Mouse (Mus musculus): Measurements from ENCODE around the gene Ccdc32.
"Not testable (repeated sequence)": the region's sequence is repeated elsewhere in the genome, so short reads cannot be mapped to it uniquely, and the experiment has no call there.

The Ccdc32 gene

GRCm38 (mm10) chr2:119028941-119029551 is at the start of gene Ccdc32:
Gene Ccdc32, minus strand, starts transcription at chr2:119029393.
- in situ Hi-C loops (cut with MboI, MseI) = no loop called here

GRCm38 (mm10) chr2:119072397-119072796 is 43.2 kb upstream of the Ccdc32 start:
- in situ Hi-C loops (cut with MboI, MseI) = no loop called here

GRCm38 (mm10) chr2:119060139-119060538 is 30.9 kb upstream of the Ccdc32 start:
- in situ Hi-C loops (cut with MboI, MseI) = no loop called here

GRCm38 (mm10) chr2:119050132-119050650 is 21.0 kb upstream of the Ccdc32 start:
- in situ Hi-C loops (cut with MboI, MseI) = no loop called here

GRCm38 (mm10) chr2:119047849-119048248 is 18.7 kb upstream of the Ccdc32 start:
- in situ Hi-C loops (cut with MboI, MseI) = no loop called here

- in situ Hi-C loops (cut with MboI, MseI) = no loop called here
These were observed 17.7 kb upstream of the Ccdc32 start, which contains the start of gene Knl1 for GRCm38 (mm10) chr2:119046649-119047611. Gene Knl1, plus strand, starts transcription at chr2:119047119.

- in situ Hi-C loops (cut with MboI, MseI) = no loop called here
These were observed 16.0 kb upstream of the Ccdc32 start for GRCm38 (mm10) chr2:119045163-119045562.

GRCm38 (mm10) chr2:119040882-119041281 is 11.7 kb upstream of the Ccdc32 start:
- in situ Hi-C loops (cut with MboI, MseI) = no loop called here

GRCm38 (mm10) chr2:119035397-119035745 is 6.2 kb upstream of the Ccdc32 start:
- in situ Hi-C loops (cut with MboI, MseI) = no loop called here

GRCm38 (mm10) chr2:119034656-119035396 is 5.6 kb upstream of the Ccdc32 start, which contains the start of gene Rpusd2:
Gene Rpusd2, plus strand, starts transcription at chr2:119034790.
- in situ Hi-C loops (cut with MboI, MseI) = no loop called here

- in situ Hi-C loops (cut with MboI, MseI) = no loop called here
These were observed 3.0 kb upstream of the Ccdc32 start for GRCm38 (mm10) chr2:119032191-119032590.

- in situ Hi-C loops (cut with MboI, MseI) = no loop called here
These were observed 2.2 kb downstream of the Ccdc32 start for GRCm38 (mm10) chr2:119026951-119027350.

GRCm38 (mm10) chr2:119025239-119025616 is 4.0 kb downstream of the Ccdc32 start:
- in situ Hi-C loops (cut with MboI, MseI) = no loop called here

GRCm38 (mm10) chr2:119024536-119025238 is 4.5 kb downstream of the Ccdc32 start:
- in situ Hi-C loops (cut with MboI, MseI) = no loop called here

GRCm38 (mm10) chr2:119023154-119023660 is 6.0 kb downstream of the Ccdc32 start:
- in situ Hi-C loops (cut with MboI, MseI) = no loop called here

- in situ Hi-C loops (cut with MboI, MseI) = no loop called here
These were observed 9.7 kb downstream of the Ccdc32 start for GRCm38 (mm10) chr2:119019538-119019937.

- in situ Hi-C loops (cut with MboI, MseI) = no loop called here
These were observed 10.1 kb downstream of the Ccdc32 start for GRCm38 (mm10) chr2:119019131-119019530.

- in situ Hi-C loops (cut with MboI, MseI) = no loop called here
These were observed 10.6 kb downstream of the Ccdc32 start for GRCm38 (mm10) chr2:119018391-119019122.

GRCm38 (mm10) chr2:119017647-119018046 is 11.5 kb downstream of the Ccdc32 start:
- in situ Hi-C loops (cut with MboI, MseI) = no loop called here

GRCm38 (mm10) chr2:119016312-119016711 is 12.9 kb downstream of the Ccdc32 start:
- in situ Hi-C loops (cut with MboI, MseI) = not testable (repeated sequence)
